Mouse (Mus musculus) kidney, adult 2 months (tissue): ENCODE measurements at regions not wholly inside any gene's neighbourhood (a gene's known extent, or its start where the extent isn't known, plus 50 kb on each side); places are given as distances from the start of the nearest gene placed in this dataset.

ENCODE experiments used
- CTCF ChIP-seq: fragments of 200-500 bp; conservative IDR thresholded peaks from 2 replicates; pipeline ENCODE4 v1.5.1; 2011; ENCODE audit warnings: low read depth, mild to moderate bottlenecking, control low read depth, low read length, moderate library complexity, mixed read lengths; ENCODE audit not compliant: insufficient read depth, insufficient read length
- POLR2A ChIP-seq: fragments of 200-500 bp; IDR thresholded peaks from one replicate; pipeline ENCODE4 v1.6.1; 2011; ENCODE audit warnings: low read depth, low read length, control low read depth

DNA sequence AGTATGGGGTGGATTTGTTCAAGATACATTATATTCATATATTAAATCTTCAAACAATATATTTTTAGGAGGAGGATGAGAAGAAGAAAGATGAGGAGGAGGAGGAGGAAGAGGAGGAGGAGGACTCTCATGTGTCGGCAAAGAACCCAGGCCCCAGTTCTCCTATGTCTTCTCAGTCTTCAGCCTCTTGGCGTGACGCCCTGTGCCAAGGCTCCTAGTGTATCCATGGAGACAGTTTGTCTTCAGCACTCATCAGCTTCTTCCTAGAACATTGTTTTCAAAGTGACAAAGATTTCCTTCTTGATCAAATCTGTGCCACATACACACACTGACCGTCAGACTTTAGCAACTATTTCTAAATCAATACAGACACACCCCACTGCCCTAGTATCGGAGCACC is 156.4 kb upstream of the Tox3 start:
- TF ChIP-seq CTCF (no peak), POLR2A (no peak)
